Mouse (Mus musculus) cerebellum, postnatal 14 days (tissue): Measurements from ENCODE around the gene Slc23a2.
A peak's percentile ranks its signal among the peaks of the same experiment; 100 is the strongest.

ENCODE experiments used
- DNase-seq, 2 experiments: peaks; one replicate each; pipeline ENCODE4 v3.0.0; 2021; ENCODE audit warnings: mixed read lengths in 2 of 2

The Slc23a2 gene

GRCm38 (mm10) chr2:132044320-132045274, 100.3 kb downstream of the Slc23a2 start:
- DNase-seq, result no peak

- peak; percentile 77 to 90 for DNase-seq
Measured at GRCm38 (mm10) chr2:132043101-132043621, 101.7 kb downstream of the Slc23a2 start.

GRCm38 (mm10) chr2:132039894-132040293, 105.0 kb downstream of the Slc23a2 start:
- no peak for DNase-seq

GRCm38 (mm10) chr2:132036326-132036725, 108.6 kb downstream of the Slc23a2 start:
- DNase-seq, result no peak

DNA sequence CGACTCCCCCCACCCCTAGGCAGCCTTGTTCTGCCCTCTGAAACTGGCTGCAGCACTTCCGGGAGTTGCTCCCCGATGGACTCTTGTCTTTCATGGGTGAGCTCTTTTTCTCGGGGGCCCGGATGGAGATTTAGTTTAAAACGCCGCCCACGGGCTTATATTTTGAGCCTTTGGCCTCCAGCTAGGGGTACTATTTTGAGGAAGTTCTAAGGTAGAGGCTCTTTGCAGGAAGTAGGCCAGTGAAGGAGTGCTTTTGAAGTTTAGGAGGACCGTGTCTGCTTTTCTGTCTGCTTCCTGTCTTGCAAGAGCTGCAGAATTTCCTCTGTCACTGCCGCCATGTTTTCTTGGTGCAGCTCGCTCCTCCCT, 109.5 kb downstream of the Slc23a2 start:
- DNase-seq, result no peak

DNA sequence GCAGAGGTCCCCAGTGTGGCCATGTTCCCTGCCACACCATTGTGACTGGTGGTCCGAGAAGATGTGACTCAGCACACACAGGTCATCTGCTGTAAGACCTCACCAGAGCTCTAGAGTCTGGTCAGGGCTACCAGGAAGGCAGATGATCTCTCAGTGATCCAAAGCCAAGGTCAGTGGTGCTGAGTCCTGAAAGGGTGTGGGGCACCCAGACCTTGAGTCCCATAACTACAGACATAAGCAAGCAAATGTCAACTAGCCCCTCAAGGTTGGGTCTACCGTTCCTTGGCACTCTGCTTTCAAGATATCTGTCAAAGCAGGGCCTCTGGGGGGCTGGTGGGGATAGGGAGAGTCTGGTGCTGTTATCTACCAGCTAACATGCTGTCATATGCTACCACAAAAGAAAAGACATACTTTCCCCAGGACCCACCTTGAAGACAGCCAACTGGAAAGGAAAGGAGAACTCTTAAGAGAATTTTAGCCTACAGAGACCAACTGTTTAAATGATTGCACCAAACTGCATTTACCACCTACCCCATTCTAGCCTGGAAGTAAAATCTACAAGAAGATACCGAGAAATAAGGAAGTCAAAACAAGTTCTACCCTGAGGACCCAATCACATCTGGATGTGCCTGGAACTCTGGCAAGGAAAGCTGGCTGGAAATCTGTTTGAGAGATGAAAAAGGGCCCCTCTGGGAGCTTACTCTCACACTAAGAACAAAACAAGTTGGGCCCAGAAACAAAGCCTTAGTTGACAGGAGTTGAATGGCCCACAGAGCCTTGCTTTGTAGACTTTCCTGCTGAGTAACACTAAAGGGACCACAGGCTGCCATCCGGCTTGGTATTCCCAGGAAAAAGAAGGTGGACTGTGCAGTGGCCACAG, 110.1 kb downstream of the Slc23a2 start:
- DNase-seq, result no peak

DNA sequence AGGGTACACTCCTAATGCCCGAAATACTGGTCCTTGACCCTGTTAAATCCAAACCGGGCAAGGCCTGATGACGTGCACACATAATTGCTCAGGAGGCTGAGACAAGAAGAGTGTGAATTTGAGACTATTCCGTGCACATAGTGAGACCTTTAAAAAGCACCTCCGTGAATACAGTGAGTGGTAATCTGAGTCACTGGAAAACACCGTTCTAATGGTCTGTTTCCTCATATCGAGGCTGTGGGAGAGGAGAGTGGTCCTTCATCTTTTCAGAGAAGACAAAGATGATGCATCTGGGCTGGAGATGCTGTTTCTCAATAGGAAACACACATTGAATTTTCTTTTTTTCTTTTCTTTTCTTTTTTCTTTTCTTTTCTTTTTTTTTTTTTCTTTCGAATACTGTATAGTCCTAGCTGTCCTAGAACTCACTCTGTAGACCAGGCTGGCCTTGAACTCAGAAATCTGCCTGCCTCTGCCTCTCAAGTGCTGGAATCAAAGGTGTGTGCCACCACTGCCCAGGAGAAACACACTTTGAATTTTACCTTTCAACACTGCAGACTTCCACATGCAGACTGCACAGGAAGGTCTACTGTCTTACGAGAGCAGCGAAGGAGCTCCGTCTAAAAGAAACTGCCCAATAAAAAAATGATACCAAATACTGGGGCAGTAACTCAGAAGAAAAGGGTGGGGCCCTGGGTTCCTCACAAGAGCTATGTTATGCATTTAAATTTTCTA, 113.4 kb downstream of the Slc23a2 start:
- no peak for DNase-seq

GRCm38 (mm10) chr2:132030418-132031363, 114.2 kb downstream of the Slc23a2 start:
- DNase-seq, result peak in 1 of 2 experiments; percentile 27

DNA sequence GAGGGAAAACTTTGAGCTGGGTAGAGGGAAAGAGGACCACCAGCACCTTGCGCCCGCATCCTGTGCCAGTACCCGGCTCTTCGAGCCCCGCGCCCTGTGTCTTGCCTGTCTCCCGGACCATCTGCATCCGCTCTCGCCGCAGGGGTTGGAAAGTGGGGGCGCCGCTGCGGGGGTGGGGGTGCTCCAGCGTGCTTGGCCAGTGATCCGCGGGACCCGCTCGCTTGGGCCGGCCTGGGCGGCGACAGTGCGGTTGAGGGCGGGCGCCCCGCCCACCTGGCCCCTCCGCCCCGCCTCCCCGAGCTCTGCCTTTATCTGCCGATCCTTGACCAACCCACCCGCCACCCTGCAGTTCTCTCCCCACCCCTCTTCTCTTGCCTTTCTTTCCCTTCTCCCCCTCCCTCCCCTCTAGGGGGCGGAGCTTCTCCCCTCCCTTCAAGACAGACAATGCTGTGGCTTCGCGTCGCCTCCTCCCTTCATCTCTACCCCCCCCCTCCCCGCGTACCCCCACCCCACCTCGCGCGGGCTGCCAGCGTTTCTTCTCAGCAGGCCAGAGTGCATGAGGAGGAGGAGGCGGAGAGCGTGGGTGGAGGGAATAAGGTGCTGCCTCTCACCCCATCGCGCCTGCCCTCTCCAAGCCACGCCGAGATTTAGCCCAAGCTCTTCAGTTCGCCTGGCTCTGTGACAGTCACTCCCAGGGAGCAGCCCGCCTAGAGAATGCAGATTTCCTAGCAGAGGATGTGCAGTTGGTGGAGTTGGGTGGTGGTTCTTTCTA, 115.1 kb downstream of the Slc23a2 start, which contains the start of gene Rassf2:
Gene Rassf2 (minus strand): TSS at position 613 of the 772 bp plus-strand sequence.
- peak; percentile 75 to 77 for DNase-seq

- peak in 1 of 2 experiments; percentile 28 for DNase-seq
Measured at GRCm38 (mm10) chr2:132028894-132029605, 115.9 kb downstream of the Slc23a2 start.

GRCm38 (mm10) chr2:132028107-132028506, 116.8 kb downstream of the Slc23a2 start:
- no peak for DNase-seq

DNA sequence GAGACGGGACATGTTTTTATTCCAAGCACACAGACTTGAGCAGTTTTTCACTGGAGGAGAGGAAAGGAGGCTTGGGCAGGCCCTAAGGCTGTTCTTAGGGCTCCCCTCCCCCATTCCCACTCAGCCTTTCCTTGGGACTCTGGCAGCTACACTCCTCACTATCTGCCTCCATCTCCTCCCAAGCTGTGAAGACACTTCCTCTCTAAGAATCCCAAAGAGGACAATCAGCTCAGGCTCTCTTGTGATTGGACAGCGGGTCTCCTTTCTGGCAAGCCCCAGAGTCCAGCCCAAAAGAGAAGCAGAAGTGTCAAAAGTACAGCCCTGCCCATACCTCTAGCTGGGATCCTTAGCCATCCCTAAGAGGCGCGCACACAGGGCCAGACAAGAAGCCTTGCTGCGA, 117.5 kb downstream of the Slc23a2 start:
- no peak for DNase-seq

DNA sequence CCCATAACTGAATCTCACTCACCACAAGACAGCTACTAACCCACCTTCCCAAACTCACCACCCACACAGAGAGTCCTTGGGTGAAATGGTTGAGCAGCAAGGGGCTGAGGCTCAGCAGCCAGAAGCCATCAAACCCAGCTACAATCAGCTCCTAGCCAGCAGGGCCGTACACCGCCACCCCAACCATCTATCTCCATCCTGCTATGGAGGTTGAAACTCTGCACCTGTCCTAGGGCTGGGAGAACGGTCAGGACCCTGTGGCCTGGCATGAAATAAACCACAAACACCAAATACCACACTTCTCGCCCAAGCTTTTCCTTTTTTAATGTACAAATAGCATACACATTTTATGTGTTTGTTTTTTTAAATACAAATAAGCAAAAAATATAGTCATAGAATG, 120.9 kb downstream of the Slc23a2 start:
- DNase-seq, result no peak

DNA sequence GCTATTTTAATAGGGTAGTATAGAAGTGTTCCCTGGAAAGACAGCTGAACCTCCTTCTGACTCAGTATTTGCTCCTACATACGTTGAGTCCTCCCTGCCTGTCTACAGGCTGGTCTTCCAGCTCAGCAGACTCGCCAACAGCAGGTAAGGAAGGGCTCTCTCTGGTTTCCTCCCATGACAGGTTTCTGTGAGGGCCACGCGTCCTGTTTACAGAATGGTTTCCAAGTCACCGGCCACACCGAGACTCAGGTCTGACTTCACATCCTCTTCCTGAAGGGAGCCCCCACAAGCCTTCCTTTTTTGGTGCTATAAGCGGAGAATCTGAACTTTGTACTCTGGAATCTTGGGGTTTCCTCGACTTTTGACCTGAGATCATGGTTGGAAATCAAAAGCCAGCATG, 122.3 kb downstream of the Slc23a2 start:
- DNase-seq, result no peak

- DNase-seq, result no peak
Measured at GRCm38 (mm10) chr2:132021616-132022015, 123.3 kb downstream of the Slc23a2 start.

- DNase-seq, result no peak
Measured at GRCm38 (mm10) chr2:132020991-132021541, 123.8 kb downstream of the Slc23a2 start.

DNA sequence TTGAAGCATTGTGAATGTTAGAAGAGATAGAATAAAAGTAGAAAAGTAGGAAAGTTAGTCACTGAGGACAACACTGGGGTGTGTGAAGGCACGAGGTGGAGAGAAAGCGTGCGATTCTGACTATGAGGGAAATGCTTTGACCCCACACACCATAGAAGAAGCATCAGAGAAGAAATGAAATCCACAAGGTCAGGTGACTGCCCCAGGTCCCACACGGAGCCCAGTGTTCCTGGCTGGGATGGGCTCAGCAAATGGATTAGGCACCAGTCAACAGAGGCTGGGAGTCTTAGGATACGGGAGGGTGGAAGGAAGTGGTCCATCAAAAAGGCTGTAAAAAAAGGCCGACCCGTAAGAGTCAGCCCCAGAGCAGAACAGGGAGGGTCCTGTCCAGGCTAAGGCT, 124.5 kb downstream of the Slc23a2 start:
- DNase-seq, result no peak

- no peak for DNase-seq
Measured at GRCm38 (mm10) chr2:132019372-132019811, 125.5 kb downstream of the Slc23a2 start.

- DNase-seq, result no peak
Measured at GRCm38 (mm10) chr2:132018156-132018555, 126.8 kb downstream of the Slc23a2 start.
